Mouse (Mus musculus): ENCODE measurements around the gene Phf24. TPM values are rescaled to one million over a fixed set of nuclear protein-coding genes. Genes with fewer than 3 reads are reported as not detected.
A peak's percentile ranks its signal among the peaks of the same experiment; 100 is the strongest.

The Phf24 gene
- polyA plus RNA-seq, 1 experiment from 2014 or later = 43.5 TPM

DNA sequence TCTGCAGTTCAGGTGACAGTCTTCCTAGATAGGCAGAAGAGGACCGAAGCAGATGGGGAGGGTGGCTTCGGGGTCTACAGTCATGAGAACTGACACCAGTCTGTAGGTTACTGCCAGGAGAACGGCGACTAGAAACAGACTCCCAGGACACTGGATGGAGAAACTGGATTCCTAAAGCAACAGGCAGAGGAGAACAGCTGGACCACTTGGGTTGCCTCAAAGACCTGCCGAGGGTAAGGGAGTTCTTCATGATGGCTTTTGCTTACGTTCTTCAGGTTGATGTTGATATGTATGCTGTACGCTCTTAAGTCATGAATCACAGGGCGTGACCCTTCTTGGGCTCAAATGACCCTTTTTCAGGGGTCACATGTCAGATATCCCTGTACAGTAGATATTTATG is 6.0 kb downstream of the Phf24 start:
- Histone ChIP-seq H3K4me3 (replicated peaks; ENCODE audit: low read length) (no peak overlapping the region), H3K4me2 (replicated peaks) (no peak overlapping the region), H3K9me3 (ENCODE audit: control insufficient read depth, low read length) (no peaks in the 10 kb centered on the region), H3K4me1 (replicated peaks; ENCODE audit: control insufficient read depth, insufficient read depth, low read length) (peaks cover 10% of the 10 kb centered on the region; the same call in 1 of the 2 replicates), H3K27ac (no peak overlapping the region), H3K36me3 (replicated peaks; ENCODE audit: control insufficient read depth, insufficient read depth) (no peaks in the 10 kb centered on the region; the same call in 1 of the 2 replicates), H3K9ac (no peak overlapping the region), H3K27me3 (ENCODE audit: control insufficient read depth, insufficient read depth, low read length) (no peaks in the 10 kb centered on the region)
- no peak for ATAC-seq (ENCODE audit: low FRiP score)
- 84% methylated on average over 8 of the region's 8 CpGs for WGBS
- no peak for DNase-seq (ENCODE audit: low spot score)

GRCm38 (mm10) chr4:42924095-42924710 is 7.7 kb downstream of the Phf24 start:
- no peaks in the 10 kb centered on the region for H3K9me3 ChIP-seq (ENCODE audit: control insufficient read depth, low read length)
- no peak for ATAC-seq (ENCODE audit: low FRiP score)
- H3K9ac ChIP-seq = no peak overlapping the region
- no peak overlapping the region for H3K27ac ChIP-seq
- H3K4me3 ChIP-seq (replicated peaks; ENCODE audit: low read length) = no peak overlapping the region
- 75% methylated on average over 13 of the region's 13 CpGs for WGBS
- H3K4me1 ChIP-seq (replicated peaks; ENCODE audit: control insufficient read depth, insufficient read depth, low read length) = no peaks in the 10 kb centered on the region
- no peak overlapping the region for H3K4me2 ChIP-seq (replicated peaks)
- no peaks in the 10 kb centered on the region; the same call in 1 of the 2 replicates for H3K36me3 ChIP-seq (replicated peaks; ENCODE audit: control insufficient read depth, insufficient read depth)
- H3K27me3 ChIP-seq (ENCODE audit: control insufficient read depth, insufficient read depth, low read length) = no peaks in the 10 kb centered on the region
- DNase-seq (ENCODE audit: low spot score) = no peak

GRCm38 (mm10) chr4:42928209-42928608 is 11.7 kb downstream of the Phf24 start:
- DNase-seq (ENCODE audit: low spot score) (no peak), ATAC-seq (ENCODE audit: low FRiP score) (no peak)
- Histone ChIP-seq H3K27ac (no peak overlapping the region), H3K27me3 (ENCODE audit: control insufficient read depth, insufficient read depth, low read length) (no peaks in the 10 kb centered on the region), H3K4me2 (replicated peaks) (no peak overlapping the region), H3K36me3 (replicated peaks; ENCODE audit: control insufficient read depth, insufficient read depth) (no peaks in the 10 kb centered on the region; the same call in 1 of the 2 replicates), H3K4me1 (replicated peaks; ENCODE audit: control insufficient read depth, insufficient read depth, low read length) (no peaks in the 10 kb centered on the region), H3K9me3 (ENCODE audit: control insufficient read depth, low read length) (no peaks in the 10 kb centered on the region), H3K4me3 (replicated peaks; ENCODE audit: low read length) (no peak overlapping the region), H3K9ac (no peak overlapping the region)
- 77% methylated on average over 5 of the region's 5 CpGs for WGBS

DNA sequence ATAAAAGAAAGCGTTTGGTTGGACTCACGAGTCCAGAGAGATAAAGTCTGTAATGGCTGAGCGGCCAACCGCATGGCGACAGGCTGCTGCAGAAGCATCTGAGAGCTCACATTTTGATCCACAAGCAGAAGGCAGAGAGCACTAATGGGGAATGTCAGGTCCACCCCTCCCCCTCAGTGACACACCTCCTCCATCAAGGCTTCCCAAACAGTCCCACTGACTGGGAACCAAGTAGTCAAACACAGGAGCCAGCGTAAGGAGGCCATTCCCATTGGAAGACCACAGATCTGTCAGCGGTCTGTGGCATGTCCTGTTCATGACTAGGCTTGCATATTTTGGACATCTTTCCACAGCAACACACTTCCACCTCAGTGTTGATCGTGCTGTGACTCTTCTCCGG is 12.5 kb downstream of the Phf24 start:
- 89% methylated on average over 9 of the region's 9 CpGs for WGBS
- Histone ChIP-seq H3K4me2 (replicated peaks) (no peak overlapping the region), H3K9ac (no peak overlapping the region), H3K27ac (no peak overlapping the region), H3K4me3 (replicated peaks; ENCODE audit: low read length) (no peak overlapping the region), H3K27me3 (ENCODE audit: control insufficient read depth, insufficient read depth, low read length) (no peaks in the 10 kb centered on the region), H3K4me1 (replicated peaks; ENCODE audit: control insufficient read depth, insufficient read depth, low read length) (no peaks in the 10 kb centered on the region), H3K36me3 (replicated peaks; ENCODE audit: control insufficient read depth, insufficient read depth) (no peaks in the 10 kb centered on the region), H3K9me3 (ENCODE audit: control insufficient read depth, low read length) (no peaks in the 10 kb centered on the region)
- DNase-seq (ENCODE audit: low spot score) = no peak
- no peak for ATAC-seq (ENCODE audit: low FRiP score)

DNA sequence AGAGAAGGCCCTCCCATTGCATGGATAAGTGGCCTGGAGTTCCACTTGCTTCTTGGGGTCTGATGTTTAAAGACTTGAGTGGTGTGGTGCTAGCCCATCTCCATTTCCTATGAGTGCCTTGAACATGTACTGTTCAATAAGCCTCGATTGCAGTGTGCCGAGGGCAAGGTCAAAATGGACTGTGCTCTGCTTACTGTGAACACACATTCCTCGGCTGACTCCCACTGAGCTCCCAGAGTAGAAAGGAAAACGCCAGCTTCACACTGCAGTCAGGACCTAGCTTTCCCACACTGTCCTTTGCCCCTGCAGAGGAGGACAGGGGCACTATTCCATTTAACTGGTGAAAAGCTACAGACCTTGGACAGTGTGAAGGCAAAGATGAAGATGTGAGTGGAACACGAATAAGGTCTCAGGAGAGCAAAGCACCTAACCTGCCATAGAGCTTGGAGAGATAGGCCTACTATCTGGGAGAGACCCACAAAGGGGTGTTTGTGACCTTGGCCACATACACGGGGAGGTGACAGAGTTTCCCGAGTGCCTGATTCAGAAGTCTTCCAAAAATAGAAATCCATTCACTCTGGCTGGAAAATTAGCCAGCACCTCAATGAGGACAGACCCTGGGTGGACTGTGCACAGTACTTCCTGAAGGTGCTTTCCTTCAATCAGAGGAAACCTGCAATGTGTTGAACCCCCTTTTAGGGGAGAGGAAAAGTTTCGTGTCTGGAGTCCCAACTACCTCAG is 15.9 kb downstream of the Phf24 start:
- DNase-seq (ENCODE audit: low spot score) = no peak
- 67% methylated on average over 8 of the region's 8 CpGs for whole genome bisulfite sequencing
- Histone ChIP-seq H3K4me2 (replicated peaks) (no peak overlapping the region), H3K36me3 (replicated peaks; ENCODE audit: control insufficient read depth, insufficient read depth) (no peaks in the 10 kb centered on the region), H3K9me3 (ENCODE audit: control insufficient read depth, low read length) (no peaks in the 10 kb centered on the region), H3K4me1 (replicated peaks; ENCODE audit: control insufficient read depth, insufficient read depth, low read length) (no peaks in the 10 kb centered on the region), H3K27me3 (ENCODE audit: control insufficient read depth, insufficient read depth, low read length) (no peaks in the 10 kb centered on the region), H3K4me3 (replicated peaks; ENCODE audit: low read length) (no peak overlapping the region), H3K27ac (no peak overlapping the region), H3K9ac (no peak overlapping the region)
- ATAC-seq (ENCODE audit: low FRiP score) = no peak

GRCm38 (mm10) chr4:42933630-42934029 is 17.2 kb downstream of the Phf24 start:
- DNase-seq (ENCODE audit: low spot score) = no peak
- no peak for ATAC-seq (ENCODE audit: low FRiP score)
- no peak overlapping the region for H3K27ac ChIP-seq
- WGBS = 12% methylated on average over 22 of the region's 22 CpGs
- no peaks in the 10 kb centered on the region for H3K9me3 ChIP-seq (ENCODE audit: control insufficient read depth, low read length)
- no peak overlapping the region for H3K4me3 ChIP-seq (replicated peaks; ENCODE audit: low read length)
- H3K27me3 ChIP-seq (ENCODE audit: control insufficient read depth, insufficient read depth, low read length) = no peaks in the 10 kb centered on the region
- peak overlapping the region; percentile 25 for H3K4me2 ChIP-seq (replicated peaks)
- peaks cover 8% of the 10 kb centered on the region; the same call in 1 of the 2 replicates for H3K36me3 ChIP-seq (replicated peaks; ENCODE audit: control insufficient read depth, insufficient read depth)
- no peaks in the 10 kb centered on the region for H3K4me1 ChIP-seq (replicated peaks; ENCODE audit: control insufficient read depth, insufficient read depth, low read length)
- H3K9ac ChIP-seq = no peak overlapping the region

DNA sequence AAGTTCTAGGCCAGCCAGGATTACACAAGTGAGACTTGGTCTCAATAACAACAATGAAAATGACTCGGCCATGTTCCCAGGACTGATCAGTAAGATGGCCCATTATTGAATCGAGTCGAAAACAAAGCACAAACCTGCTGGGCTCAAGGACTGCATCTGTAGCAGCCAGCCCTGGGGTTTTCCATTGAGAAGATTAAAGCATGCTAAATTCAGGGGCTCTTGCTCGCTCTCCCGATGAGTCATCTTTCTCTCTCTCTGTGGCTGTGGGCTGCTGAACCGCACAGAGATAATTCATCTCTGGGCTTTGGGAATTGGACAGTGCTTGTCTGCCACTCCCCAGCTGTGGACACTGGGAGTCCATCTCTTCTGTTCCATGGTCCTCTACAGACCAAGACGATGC is 24.9 kb downstream of the Phf24 start:
- Histone ChIP-seq H3K27ac (no peak overlapping the region), H3K9me3 (ENCODE audit: control insufficient read depth, low read length) (no peaks in the 10 kb centered on the region), H3K9ac (no peak overlapping the region), H3K4me3 (replicated peaks; ENCODE audit: low read length) (no peak overlapping the region), H3K4me1 (replicated peaks; ENCODE audit: control insufficient read depth, insufficient read depth, low read length) (peaks cover 8% of the 10 kb centered on the region), H3K27me3 (ENCODE audit: control insufficient read depth, insufficient read depth, low read length) (no peaks in the 10 kb centered on the region), H3K36me3 (replicated peaks; ENCODE audit: control insufficient read depth, insufficient read depth) (peaks cover 27% of the 10 kb centered on the region), H3K4me2 (replicated peaks) (no peak overlapping the region)
- DNase-seq (ENCODE audit: low spot score) (no peak), ATAC-seq (ENCODE audit: low FRiP score) (no peak)
- WGBS = 68% methylated on average over 7 of the region's 7 CpGs

DNA sequence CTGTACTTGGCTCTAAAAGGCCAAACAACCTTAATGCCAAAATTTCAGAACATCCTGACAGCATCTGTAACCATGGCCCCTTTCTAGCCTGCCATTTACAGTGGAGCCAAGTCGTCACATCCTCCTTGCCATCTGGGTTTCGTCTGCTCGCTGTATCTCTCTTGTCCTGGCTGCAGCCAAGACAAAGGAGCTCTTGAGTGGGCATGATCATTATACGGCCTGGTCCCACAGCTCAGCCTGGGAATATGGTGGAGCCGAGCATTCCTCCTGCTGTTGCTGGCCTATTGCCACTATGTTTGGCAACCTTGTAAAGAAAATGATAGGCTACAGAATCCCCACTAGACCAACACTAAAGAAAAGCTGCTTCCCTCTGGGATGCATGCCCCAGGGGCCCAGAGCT is 26.9 kb downstream of the Phf24 start:
- ATAC-seq (ENCODE audit: low FRiP score) (peak; percentile 42; the same call in 1 of the 2 replicates), DNase-seq (ENCODE audit: low spot score) (peak; percentile 55)
- Histone ChIP-seq H3K4me3 (replicated peaks; ENCODE audit: low read length) (no peak overlapping the region), H3K27ac (peak overlapping the region; percentile 43; the same call in 1 of the 2 replicates), H3K36me3 (replicated peaks; ENCODE audit: control insufficient read depth, insufficient read depth) (peaks cover 22% of the 10 kb centered on the region), H3K9me3 (ENCODE audit: control insufficient read depth, low read length) (no peaks in the 10 kb centered on the region), H3K9ac (no peak overlapping the region), H3K4me1 (replicated peaks; ENCODE audit: control insufficient read depth, insufficient read depth, low read length) (peaks cover 27% of the 10 kb centered on the region), H3K27me3 (ENCODE audit: control insufficient read depth, insufficient read depth, low read length) (no peaks in the 10 kb centered on the region), H3K4me2 (replicated peaks) (no peak overlapping the region)
- WGBS = 64% methylated on average over 5 of the region's 5 CpGs

DNA sequence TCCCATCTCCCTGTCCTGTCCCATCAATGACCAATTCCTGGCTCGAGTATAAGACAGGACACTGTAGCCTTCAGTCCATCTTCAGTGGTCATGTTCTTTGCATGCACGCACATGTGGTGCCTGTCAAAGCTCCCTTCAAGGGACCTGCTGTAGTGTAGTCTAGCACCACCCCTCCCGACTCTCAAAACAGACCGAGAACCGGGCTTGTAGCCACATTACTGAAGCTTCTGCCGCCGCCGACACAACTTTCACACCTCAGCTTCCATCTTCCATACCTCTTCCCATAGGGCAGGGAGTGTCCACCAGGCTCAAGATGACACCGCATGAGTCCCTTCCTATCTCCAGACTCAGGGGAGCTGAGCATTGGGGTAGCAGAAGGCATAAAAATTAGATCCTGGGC is 27.7 kb downstream of the Phf24 start:
- Histone ChIP-seq H3K4me3 (replicated peaks; ENCODE audit: low read length) (no peak overlapping the region), H3K9me3 (ENCODE audit: control insufficient read depth, low read length) (no peaks in the 10 kb centered on the region), H3K36me3 (replicated peaks; ENCODE audit: control insufficient read depth, insufficient read depth) (peaks cover 14% of the 10 kb centered on the region), H3K9ac (no peak overlapping the region), H3K27ac (no peak overlapping the region), H3K4me2 (replicated peaks) (no peak overlapping the region), H3K4me1 (replicated peaks; ENCODE audit: control insufficient read depth, insufficient read depth, low read length) (peaks cover 36% of the 10 kb centered on the region), H3K27me3 (ENCODE audit: control insufficient read depth, insufficient read depth, low read length) (no peaks in the 10 kb centered on the region)
- no peak for ATAC-seq (ENCODE audit: low FRiP score)
- WGBS = 89% methylated on average over 9 of the region's 9 CpGs
- DNase-seq (ENCODE audit: low spot score) = no peak

Data from hindbrain, embryonic 14.5 days (tissue).